Mouse (Mus musculus) bone marrow macrophage, adult 2 months (primary cell): ENCODE results near the gene Inha.

Experiments used
- CTCF ChIP-seq: IDR thresholded peaks from 2 replicates; pipeline ENCODE4 v1.5.1; 2012; ENCODE audit warnings: low read depth, mild to moderate bottlenecking, low read length, moderate library complexity
- POLR2A ChIP-seq: IDR thresholded peaks from 2 replicates; pipeline ENCODE4 v1.6.1; 2012; ENCODE audit warnings: mild to moderate bottlenecking, low read depth, low read length, borderline replicate concordance

- TF ChIP-seq CTCF (no peak), POLR2A (no peak)
Measured at GRCm38 (mm10) chr1:75479635-75479989, 27.3 kb upstream of the Inha start.
